Mouse (Mus musculus) hindbrain, embryonic 16.5 days (tissue): ENCODE measurements at regions not wholly inside any gene's neighbourhood (a gene's known extent, or its start where the extent isn't known, plus 50 kb on each side); places are given as distances from the start of the nearest gene placed in this dataset.

Experiments
- ATAC-seq: fragments of 200-750 bp; cut with Nextera tagmentation; 2 replicates; pipeline ENCODE4 v1.8.0; 2017; ENCODE audit warnings: moderate TSS enrichment, moderate library complexity
- H3K27ac ChIP-seq: fragments of 300-500 bp; sonication (generic); 2 replicates; pipeline ENCODE4 v1.5.1; 2014; ENCODE audit warnings: low read depth, mild to moderate bottlenecking, control low read depth, low read length, moderate library complexity
- H3K27me3 ChIP-seq: fragments of 300-500 bp; sonication (generic); replicated peaks from 2 replicates; pipeline ENCODE4 v1.6.1; 2014; ENCODE audit warnings: low read length; ENCODE audit not compliant: control insufficient read depth, insufficient read depth
- H3K36me3 ChIP-seq: fragments of 300-500 bp; sonication (generic); 2 replicates; pipeline ENCODE4 v1.6.1; 2014; ENCODE audit warnings: mild to moderate bottlenecking, low read length, moderate library complexity, mixed read lengths; ENCODE audit not compliant: control insufficient read depth, insufficient read depth
- H3K4me1 ChIP-seq: fragments of 300-500 bp; sonication (generic); 2 replicates; pipeline ENCODE4 v1.6.1; 2014; ENCODE audit warnings: low read depth, low read length; ENCODE audit not compliant: control insufficient read depth, insufficient read depth
- H3K4me2 ChIP-seq: fragments of 300-500 bp; sonication (generic); 2 replicates; pipeline ENCODE4 v1.6.1; 2014; ENCODE audit warnings: mild to moderate bottlenecking, low read length, control low read depth, moderate library complexity
- H3K4me3 ChIP-seq: fragments of 300-500 bp; sonication (generic); 2 replicates; pipeline ENCODE4 v1.5.1; 2014; ENCODE audit warnings: mild to moderate bottlenecking, low read length, control low read depth, moderate library complexity
- H3K9ac ChIP-seq: fragments of 300-500 bp; sonication (generic); 2 replicates; pipeline ENCODE4 v1.6.1; 2014; ENCODE audit warnings: low read depth, mild to moderate bottlenecking, control low read depth, low read length, moderate library complexity
- H3K9me3 ChIP-seq: fragments of 300-500 bp; sonication (generic); 2 replicates; pipeline ENCODE4 v1.6.1; 2014; ENCODE audit warnings: mild to moderate bottlenecking, low read length, moderate library complexity; ENCODE audit not compliant: control insufficient read depth
- WGBS: fragments of 180-500 bp; shearing (Covaris S2); extraction: QIAGEN DNeasy Blood & Tissue Kit; methylation state at CpG from one replicate; pipeline ENCODE4 v1.1.7; 2014; 5-methylcytosine and 5-hydroxymethylcytosine counted together

DNA sequence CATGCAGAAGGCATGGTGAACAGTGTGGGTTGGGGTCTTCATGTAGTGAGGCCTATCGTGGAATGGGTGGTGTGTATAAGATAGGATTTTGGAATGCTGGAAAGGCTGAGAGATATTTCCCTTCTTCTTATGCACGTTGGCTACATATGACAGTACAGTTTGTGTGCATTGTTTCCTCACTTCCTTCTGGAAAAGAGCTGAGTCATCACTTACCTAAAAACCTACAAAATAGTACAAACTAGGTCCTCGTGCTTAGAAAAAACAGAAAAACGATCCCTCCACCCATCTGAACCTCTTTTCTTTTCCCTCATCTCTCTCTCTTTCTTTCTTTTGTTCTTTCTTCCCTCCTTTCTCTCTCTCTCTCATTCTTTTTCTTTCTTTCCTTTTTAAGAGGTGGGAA lies 168.3 kb downstream of the Ifng start:
- no peaks in the 10 kb centered on the region for H3K27me3 ChIP-seq
- no peak overlapping the region for H3K9ac ChIP-seq
- H3K4me3 ChIP-seq = no peak overlapping the region
- no peak overlapping the region for H3K4me2 ChIP-seq
- no peaks in the 10 kb centered on the region for H3K9me3 ChIP-seq
- no peak overlapping the region for H3K27ac ChIP-seq
- no peaks in the 10 kb centered on the region for H3K36me3 ChIP-seq
- ATAC-seq = no peak
- 85% methylated on average over 4 of the region's 4 CpGs for WGBS
- no peaks in the 10 kb centered on the region for H3K4me1 ChIP-seq

GRCm38 (mm10) chr10:118610868-118611461 lies 170.1 kb downstream of the Ifng start:
- Histone ChIP-seq H3K27me3 (no peaks in the 10 kb centered on the region), H3K4me3 (no peak overlapping the region), H3K36me3 (no peaks in the 10 kb centered on the region), H3K27ac (no peak overlapping the region), H3K4me2 (no peak overlapping the region), H3K9me3 (no peaks in the 10 kb centered on the region), H3K9ac (no peak overlapping the region), H3K4me1 (no peaks in the 10 kb centered on the region)
- WGBS = 87% methylated on average over 7 of the region's 7 CpGs
- no peak for ATAC-seq

- H3K27ac ChIP-seq = no peak overlapping the region
- H3K4me2 ChIP-seq = no peak overlapping the region
- ATAC-seq = no peak
- no peak overlapping the region for H3K9ac ChIP-seq
- H3K4me1 ChIP-seq = no peaks in the 10 kb centered on the region
- WGBS = 88% methylated on average over 7 of the region's 7 CpGs
- no peaks in the 10 kb centered on the region for H3K36me3 ChIP-seq
- H3K4me3 ChIP-seq = no peak overlapping the region
- H3K9me3 ChIP-seq = no peaks in the 10 kb centered on the region
- H3K27me3 ChIP-seq = no peaks in the 10 kb centered on the region
Measured at GRCm38 (mm10) chr10:118612091-118612490, 171.2 kb downstream of the Ifng start.

DNA sequence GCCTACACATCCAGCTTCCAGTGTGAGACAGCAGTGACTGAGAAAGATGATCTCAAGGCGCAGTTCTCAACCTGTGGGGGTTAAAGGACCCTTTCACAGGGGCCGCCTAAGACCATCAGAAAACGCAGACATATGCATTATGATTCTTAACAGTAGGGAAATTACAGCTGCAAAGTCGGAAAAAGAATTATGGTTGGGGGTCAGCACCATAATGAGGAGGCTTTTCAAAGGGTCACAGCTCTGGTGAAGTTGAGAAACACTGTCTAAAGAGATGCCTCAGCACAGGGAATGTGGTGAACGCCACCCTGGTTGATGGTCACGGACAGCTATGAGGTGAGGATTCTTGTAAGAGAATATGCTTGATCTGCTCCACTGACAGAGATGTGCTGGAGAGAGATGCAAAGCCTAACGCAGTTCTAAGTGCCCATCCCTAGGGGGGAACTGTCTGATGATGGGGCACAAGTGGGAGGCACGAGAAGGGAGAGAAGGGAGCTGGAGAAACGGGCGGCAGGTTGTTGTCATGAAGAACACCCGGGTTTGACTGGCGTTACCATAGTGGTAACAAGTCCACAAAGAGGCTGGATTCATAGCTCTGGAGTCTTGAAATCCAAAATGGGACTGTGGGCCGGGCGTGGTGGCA lies 172.3 kb downstream of the Ifng start:
- Histone ChIP-seq H3K27ac (no peak overlapping the region), H3K4me2 (no peak overlapping the region), H3K9me3 (no peaks in the 10 kb centered on the region), H3K4me3 (no peak overlapping the region), H3K27me3 (no peaks in the 10 kb centered on the region), H3K4me1 (no peaks in the 10 kb centered on the region), H3K9ac (no peak overlapping the region), H3K36me3 (no peaks in the 10 kb centered on the region)
- 87% methylated on average over 14 of the region's 14 CpGs for WGBS
- ATAC-seq = no peak

- no peak overlapping the region for H3K4me3 ChIP-seq
- H3K9ac ChIP-seq = no peak overlapping the region
- H3K9me3 ChIP-seq = no peaks in the 10 kb centered on the region
- no peak overlapping the region for H3K4me2 ChIP-seq
- H3K36me3 ChIP-seq = no peaks in the 10 kb centered on the region
- no peak overlapping the region for H3K27ac ChIP-seq
- no peaks in the 10 kb centered on the region for H3K4me1 ChIP-seq
- no peak for ATAC-seq
- 92% methylated on average over 6 of the region's 6 CpGs for WGBS
- H3K27me3 ChIP-seq = no peaks in the 10 kb centered on the region
Measured at GRCm38 (mm10) chr10:118614251-118614865, 173.5 kb downstream of the Ifng start.

DNA sequence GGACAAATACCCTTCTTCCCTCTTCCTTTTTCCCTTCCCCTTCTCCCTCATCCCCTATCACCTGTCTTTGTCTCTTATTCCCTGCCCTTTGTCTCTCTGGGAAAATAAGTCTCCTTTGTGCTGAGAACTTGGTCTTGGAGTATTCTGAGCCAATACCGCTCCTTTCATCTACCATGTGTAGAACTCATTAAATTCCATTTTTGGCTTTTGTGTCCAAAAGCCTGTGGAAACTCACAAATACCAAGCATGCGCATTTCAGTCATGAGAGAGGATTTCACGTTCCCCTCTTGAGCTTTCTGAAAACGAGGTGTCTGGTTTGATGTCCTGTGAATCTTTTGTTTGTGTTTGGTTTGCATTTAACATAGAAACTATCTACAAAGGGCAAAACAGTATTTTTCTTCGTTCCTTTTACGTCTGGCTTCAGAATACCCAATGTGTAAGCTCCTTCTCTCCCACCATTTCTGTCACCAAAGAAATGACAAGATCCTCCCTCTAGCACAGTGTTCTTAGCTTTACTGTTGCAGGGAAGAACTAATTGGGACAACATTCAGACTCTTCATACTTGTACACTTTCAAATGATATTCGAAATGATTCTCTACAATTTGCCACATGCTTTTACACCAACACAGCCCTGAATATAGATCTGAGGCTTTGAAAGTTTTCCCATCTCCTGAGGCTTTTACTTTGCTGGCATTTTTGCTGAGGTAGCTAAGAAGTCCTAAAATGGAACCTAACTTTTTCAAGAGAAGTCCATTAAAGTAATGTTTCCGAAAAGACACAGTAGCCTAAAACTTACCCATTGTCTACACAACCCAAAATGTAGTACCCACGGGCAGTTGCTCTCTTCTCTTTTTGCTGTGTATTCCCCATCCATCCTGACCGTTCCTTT lies 174.5 kb downstream of the Ifng start:
- Histone ChIP-seq H3K27me3 (no peaks in the 10 kb centered on the region), H3K9ac (no peak overlapping the region), H3K36me3 (no peaks in the 10 kb centered on the region), H3K4me3 (no peak overlapping the region), H3K27ac (no peak overlapping the region), H3K4me1 (no peaks in the 10 kb centered on the region), H3K4me2 (no peak overlapping the region), H3K9me3 (no peaks in the 10 kb centered on the region)
- no peak for ATAC-seq
- 88% methylated on average over 10 of the region's 10 CpGs for WGBS

- WGBS = 92% methylated on average over 5 of the region's 5 CpGs
- no peak for ATAC-seq
Measured at GRCm38 (mm10) chr10:118616031-118616615, 175.3 kb downstream of the Ifng start.

DNA sequence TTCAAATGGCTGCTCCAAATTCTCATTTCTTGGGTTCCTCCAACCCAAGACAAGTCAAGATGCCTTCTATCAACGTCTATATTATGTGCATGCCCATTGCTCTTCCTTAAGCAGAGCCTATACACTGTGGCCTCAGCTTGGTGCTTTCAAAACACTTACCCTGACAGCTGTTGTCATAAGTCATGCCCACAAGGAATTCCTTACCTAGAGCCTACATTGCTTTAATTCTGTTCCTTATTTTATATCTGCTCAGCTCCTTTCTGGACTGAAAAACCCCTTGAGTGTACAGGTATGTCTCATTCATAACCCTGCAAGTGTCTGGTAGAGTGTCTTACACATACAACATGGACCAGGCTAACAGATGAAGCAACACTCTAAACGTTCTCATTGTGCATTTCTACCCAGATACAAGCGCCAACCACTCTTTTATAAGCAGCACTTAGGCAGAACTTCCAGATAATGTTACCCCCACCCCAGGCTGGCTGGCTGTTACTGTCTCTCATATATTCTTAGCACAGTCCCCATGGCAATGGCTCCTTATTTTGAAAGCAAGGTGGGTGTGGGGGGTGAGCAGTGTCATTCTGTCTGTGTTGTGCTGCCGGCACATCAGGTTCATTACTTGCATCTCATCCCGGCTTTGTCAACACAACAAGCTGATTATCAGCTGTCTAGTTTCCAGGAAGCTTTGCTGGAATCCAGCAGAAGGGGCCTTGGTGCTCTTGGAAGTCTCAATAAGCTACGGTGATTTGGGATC lies 176.6 kb downstream of the Ifng start:
- no peak for ATAC-seq
- Histone ChIP-seq H3K9ac (no peak overlapping the region), H3K27ac (no peak overlapping the region), H3K4me1 (no peaks in the 10 kb centered on the region), H3K36me3 (no peaks in the 10 kb centered on the region), H3K4me3 (no peak overlapping the region), H3K27me3 (no peaks in the 10 kb centered on the region), H3K9me3 (no peaks in the 10 kb centered on the region), H3K4me2 (no peak overlapping the region)
- 81% methylated on average over 6 of the region's 6 CpGs for WGBS

More at GRCm38 (mm10) chr10:118616031-118616615, 175.3 kb downstream of the Ifng start:
- H3K27ac ChIP-seq = no peak overlapping the region
- no peaks in the 10 kb centered on the region for H3K9me3 ChIP-seq
- no peaks in the 10 kb centered on the region for H3K27me3 ChIP-seq
- H3K4me2 ChIP-seq = no peak overlapping the region
- no peak overlapping the region for H3K9ac ChIP-seq
- no peak overlapping the region for H3K4me3 ChIP-seq
- no peaks in the 10 kb centered on the region for H3K36me3 ChIP-seq
- H3K4me1 ChIP-seq = no peaks in the 10 kb centered on the region
